Mouse (Mus musculus) forebrain, postnatal 0 days (tissue): ENCODE results near the gene Sept8. TPM values are rescaled to one million over a fixed set of nuclear protein-coding genes. Genes with fewer than 3 reads are reported as not detected.

Experiments
- ATAC-seq: fragments of 200-750 bp; cut with Nextera tagmentation; 2 replicates; pipeline ENCODE4 v1.8.0; 2017; ENCODE audit warnings: mild to moderate bottlenecking, moderate library complexity
- DNase-seq: peaks from one replicate; pipeline ENCODE4 v3.0.0-alpha.2; 2015
- H3K27ac ChIP-seq: fragments of 300-500 bp; sonication (generic); 2 replicates; pipeline ENCODE4 v1.5.1; 2014; ENCODE audit warnings: low read depth, mild to moderate bottlenecking, antibody characterized with exemption, low read length, moderate library complexity, mixed read lengths
- H3K27me3 ChIP-seq: fragments of 300-500 bp; sonication (generic); 2 replicates; pipeline ENCODE4 v1.6.1; 2014; ENCODE audit warnings: mild to moderate bottlenecking, low read length, mixed read lengths; ENCODE audit not compliant: insufficient read depth
- H3K36me3 ChIP-seq: fragments of 300-500 bp; sonication (generic); 2 replicates; pipeline ENCODE4 v1.6.1; 2014; ENCODE audit warnings: mild to moderate bottlenecking, moderate library complexity; ENCODE audit not compliant: insufficient read depth
- H3K4me1 ChIP-seq: fragments of 300-500 bp; sonication (generic); 2 replicates; pipeline ENCODE4 v1.6.1; 2014; ENCODE audit warnings: antibody characterized with exemption; ENCODE audit not compliant: insufficient read depth
- H3K4me2 ChIP-seq: fragments of 300-500 bp; sonication (generic); 2 replicates; pipeline ENCODE4 v1.6.1; 2014; ENCODE audit warnings: low read depth, mild to moderate bottlenecking, moderate library complexity
- H3K4me3 ChIP-seq: fragments of 300-500 bp; sonication (generic); 2 replicates; pipeline ENCODE4 v1.5.1; 2014; ENCODE audit warnings: low read depth, low read length, mixed read lengths
- H3K9ac ChIP-seq: fragments of 300-500 bp; sonication (generic); 2 replicates; pipeline ENCODE4 v1.6.1; 2014; ENCODE audit warnings: mild to moderate bottlenecking
- H3K9me3 ChIP-seq: fragments of 300-500 bp; sonication (generic); 2 replicates; pipeline ENCODE4 v1.6.1; 2016; ENCODE audit warnings: low read length
- CTCF ChIP-seq: sonication (generic); IDR thresholded peaks from 2 replicates; pipeline ENCODE4 v1.5.1; 2016; ENCODE audit warnings: antibody characterized with exemption, control low read depth, low read depth
- WGBS: fragments of 180-500 bp; shearing (Covaris S2); extraction: QIAGEN DNeasy Blood & Tissue Kit; methylation state at CpG from one replicate; pipeline ENCODE4 v1.1.7; 2014; 5-methylcytosine and 5-hydroxymethylcytosine counted together
- polyA plus RNA-seq: library from polyadenylated mRNA; unstranded; fragments of >200 nt; fragmentation: Nextera tagmentation; extraction: Ambion mirVana; gene quantifications from 2 replicates; pipeline ENCODE4 v1.2.1, GENCODE M21; 2015
- total RNA-seq: library from RNA; depleted of rRNA; stranded (reverse); fragments of >200 nt; gene quantifications from 2 replicates; pipeline ENCODE4 v1.2.3, GENCODE M21; 2014

Sept8 gene
- total and polyA plus RNA-seq, 2 experiments from 2014 or later, result 18.2 to 40.9 TPM

DNA sequence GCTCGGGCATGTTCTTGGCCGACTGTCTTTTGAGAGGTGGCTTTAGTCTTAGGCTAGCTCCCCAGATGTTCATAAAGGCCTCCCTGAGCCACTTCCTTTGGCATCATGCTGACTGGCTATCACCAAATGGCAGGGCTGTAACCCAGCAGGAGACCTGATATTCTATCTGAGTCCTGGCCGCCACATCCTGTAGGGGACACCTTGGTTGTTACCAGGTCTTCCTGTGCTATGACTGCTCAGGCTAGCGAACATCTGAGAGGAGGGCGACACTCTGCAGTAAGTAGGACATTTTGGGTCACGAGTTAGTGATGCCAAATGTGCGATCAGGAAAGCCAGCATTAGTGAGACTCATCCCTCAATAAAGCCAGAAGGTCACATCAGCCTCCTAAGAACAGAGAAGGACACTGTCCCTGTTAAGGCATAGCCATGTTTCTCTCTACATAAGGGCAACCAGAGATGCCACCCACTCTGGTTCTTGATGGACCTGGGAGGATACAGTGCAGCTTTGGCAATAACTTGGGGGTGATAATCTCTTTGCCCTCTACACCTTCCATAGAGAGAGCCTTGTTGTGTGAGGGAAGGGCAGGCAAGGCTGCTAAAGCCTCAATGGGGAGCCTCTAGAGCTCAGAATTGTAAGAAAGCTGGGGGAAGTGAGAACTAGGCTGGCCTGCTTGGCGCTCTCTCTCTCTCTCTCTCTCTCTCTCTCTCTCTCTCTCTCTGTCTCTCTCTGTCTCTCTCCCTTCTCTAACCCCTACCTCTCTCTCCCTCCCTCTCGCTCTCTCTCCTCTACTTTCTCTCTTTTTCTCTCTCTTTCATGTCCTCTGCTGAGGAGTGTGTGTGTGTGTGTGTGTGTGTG, 9.6 kb downstream of the Sept8 start:
- no peak overlapping the region for H3K4me2 ChIP-seq

DNA sequence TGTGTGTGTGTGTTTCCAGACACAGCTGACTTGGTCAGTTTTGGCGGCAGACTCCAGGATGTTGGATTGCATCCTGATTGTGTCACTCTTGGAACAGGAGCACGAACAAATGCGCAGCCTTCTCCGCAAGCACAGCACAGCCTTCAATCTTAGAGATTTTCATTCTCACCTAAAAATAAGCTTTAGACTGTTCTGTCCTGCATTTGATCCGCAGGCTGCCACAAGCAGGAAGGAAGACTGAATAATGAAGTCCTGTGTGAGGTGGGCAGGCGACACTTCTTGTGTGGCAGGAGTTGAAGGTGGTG, 10.1 kb downstream of the Sept8 start:
- DNase-seq (no peak), ATAC-seq (peak; percentile 38; the same call in 1 of the 2 replicates)
- Histone ChIP-seq H3K4me1 (peaks cover 5% of the 10 kb centered on the region), H3K36me3 (peaks cover 14% of the 10 kb centered on the region), H3K4me2 (no peak overlapping the region), H3K27me3 (no peaks in the 10 kb centered on the region), H3K4me3 (no peak overlapping the region), H3K27ac (peak overlapping the region; percentile 40; the same call in 1 of the 2 replicates), H3K9ac (no peak overlapping the region), H3K9me3 (no peaks in the 10 kb centered on the region)
- no peak for TF ChIP-seq CTCF
- WGBS, result 34% methylated on average over 6 of the region's 6 CpGs

More for the DNA sequence above, 9.6 kb downstream of the Sept8 start:
- Histone ChIP-seq H3K9me3 (no peaks in the 10 kb centered on the region), H3K4me3 (no peak overlapping the region), H3K36me3 (peaks cover 8% of the 10 kb centered on the region), H3K9ac (no peak overlapping the region), H3K4me1 (peaks cover 5% of the 10 kb centered on the region), H3K27ac (0 out of 2 replicates have a peak overlapping the region, but pooled peaks have one; percentile 11), H3K27me3 (no peaks in the 10 kb centered on the region)
- 83% methylated on average over 9 of the region's 9 CpGs for WGBS
- DNase-seq (no peak), ATAC-seq (0 out of 2 replicates have a peak, but pooled peaks have one; percentile 8)
- TF ChIP-seq CTCF, result no peak

DNA sequence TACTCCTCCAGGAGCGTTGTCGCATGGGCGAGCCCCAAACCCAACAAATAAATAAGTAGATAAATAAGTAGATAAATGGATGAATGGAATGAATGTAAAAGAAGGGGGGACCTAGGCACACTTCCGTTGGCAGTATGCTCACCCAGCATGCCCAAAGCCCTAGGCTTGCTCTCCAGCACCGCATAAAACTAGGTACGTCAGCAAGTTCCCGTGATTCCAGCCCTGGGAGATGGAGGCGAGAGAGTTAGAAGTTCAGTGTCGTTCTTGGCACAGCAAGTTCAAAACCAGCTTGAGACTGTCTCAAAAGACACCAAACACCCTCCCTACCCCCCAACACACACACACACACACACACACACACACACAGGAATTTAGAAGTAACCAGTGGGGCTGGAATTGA, 10.9 kb downstream of the Sept8 start:
- no peak overlapping the region for H3K9ac ChIP-seq
- H3K4me2 ChIP-seq, result no peak overlapping the region
- ATAC-seq (no peak), DNase-seq (no peak)
- H3K36me3 ChIP-seq, result peaks cover 22% of the 10 kb centered on the region
- H3K9me3 ChIP-seq, result no peaks in the 10 kb centered on the region
- H3K4me3 ChIP-seq, result no peak overlapping the region
- H3K4me1 ChIP-seq, result peaks cover 5% of the 10 kb centered on the region
- no peak overlapping the region for H3K27ac ChIP-seq
- TF ChIP-seq CTCF, result no peak
- H3K27me3 ChIP-seq, result no peaks in the 10 kb centered on the region
- 77% methylated on average over 9 of the region's 9 CpGs for WGBS

DNA sequence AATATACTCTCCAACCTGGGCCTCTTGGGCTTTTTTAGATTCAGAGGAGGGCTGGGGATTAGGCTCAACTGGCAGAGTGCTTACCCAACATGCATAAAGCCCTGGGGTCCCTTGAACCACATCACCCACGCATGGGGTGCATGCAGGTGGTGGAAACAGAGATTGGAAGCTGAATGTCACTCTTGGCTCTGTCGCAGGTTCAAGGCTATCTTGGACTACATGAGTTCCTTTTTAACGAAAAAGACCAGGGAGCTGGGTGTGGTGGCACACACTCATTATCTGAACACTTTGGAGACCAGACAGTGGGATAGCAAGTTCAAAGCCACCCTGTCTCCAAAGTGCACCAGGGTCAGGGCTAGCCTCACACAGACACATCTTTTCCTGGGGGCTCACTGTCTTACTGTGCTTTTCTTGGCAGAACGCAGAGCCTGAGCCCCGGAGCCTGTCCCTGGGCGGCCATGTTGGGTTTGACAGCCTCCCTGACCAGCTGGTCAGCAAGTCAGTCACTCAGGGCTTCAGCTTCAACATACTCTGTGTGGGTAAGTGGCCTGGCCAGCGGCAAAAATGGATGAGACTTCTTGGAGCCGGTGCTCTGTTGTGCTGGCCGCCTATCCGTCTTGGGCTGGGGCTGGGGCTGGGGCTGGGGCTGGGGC, 12.6 kb downstream of the Sept8 start:
- Histone ChIP-seq H3K9ac (no peak overlapping the region), H3K4me1 (peaks cover 5% of the 10 kb centered on the region), H3K4me2 (no peak overlapping the region), H3K9me3 (no peaks in the 10 kb centered on the region), H3K27me3 (no peaks in the 10 kb centered on the region), H3K27ac (no peak overlapping the region), H3K4me3 (no peak overlapping the region), H3K36me3 (peaks cover 39% of the 10 kb centered on the region)
- DNase-seq, result no peak
- WGBS, result 94% methylated on average over 10 of the region's 10 CpGs
- no peak for TF ChIP-seq CTCF
- ATAC-seq, result no peak

GRCm38 (mm10) chr11:53532231-53532620, 13.2 kb downstream of the Sept8 start:
- peaks cover 44% of the 10 kb centered on the region for H3K36me3 ChIP-seq
- no peak for ATAC-seq
- TF ChIP-seq CTCF, result no peak

DNA sequence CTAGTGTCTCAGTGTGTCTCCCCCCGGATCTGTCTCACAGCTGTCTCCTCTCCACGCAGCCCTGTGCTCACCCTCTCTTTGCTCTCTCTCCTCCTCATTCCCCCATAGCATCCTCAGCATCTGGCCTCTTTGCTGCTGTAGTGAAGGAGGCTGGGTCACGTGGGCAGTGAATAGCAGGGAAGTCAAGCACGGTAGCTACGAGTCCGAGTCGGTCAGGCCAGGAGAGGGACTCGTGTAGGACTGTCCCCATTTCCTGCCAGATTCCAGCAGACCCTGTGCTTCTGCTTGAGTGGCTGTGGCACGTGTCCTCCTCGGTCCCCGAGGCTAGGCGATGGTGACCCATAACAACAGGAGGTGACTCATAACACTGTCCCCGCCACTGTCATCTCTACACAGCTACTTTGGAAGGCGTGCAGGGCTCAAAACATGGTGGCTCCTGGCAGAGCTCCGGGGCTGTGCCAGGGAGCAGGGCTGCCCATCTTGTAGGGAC, 20.0 kb downstream of the Sept8 start:
- DNase-seq, result no peak
- TF ChIP-seq CTCF, result no peak
- Histone ChIP-seq H3K4me3 (no peak overlapping the region), H3K9me3 (no peaks in the 10 kb centered on the region), H3K9ac (no peak overlapping the region), H3K4me2 (no peak overlapping the region), H3K27ac (no peak overlapping the region), H3K4me1 (no peaks in the 10 kb centered on the region), H3K27me3 (no peaks in the 10 kb centered on the region), H3K36me3 (peaks cover 44% of the 10 kb centered on the region)
- ATAC-seq, result no peak; the same call in 1 of the 2 replicates
- WGBS, result 76% methylated on average over 15 of the region's 15 CpGs

More at GRCm38 (mm10) chr11:53532231-53532620, 13.2 kb downstream of the Sept8 start:
- no peak for DNase-seq
- Histone ChIP-seq H3K4me3 (no peak overlapping the region), H3K9me3 (no peaks in the 10 kb centered on the region), H3K27me3 (no peaks in the 10 kb centered on the region), H3K9ac (no peak overlapping the region), H3K4me2 (no peak overlapping the region), H3K27ac (no peak overlapping the region), H3K4me1 (peaks cover 5% of the 10 kb centered on the region)
- WGBS, result 96% methylated on average over 1 of the region's 1 CpGs

GRCm38 (mm10) chr11:53540394-53540793, 21.3 kb downstream of the Sept8 start:
- H3K9me3 ChIP-seq, result no peaks in the 10 kb centered on the region

More at GRCm38 (mm10) chr11:53540394-53540793, 21.3 kb downstream of the Sept8 start:
- ATAC-seq (no peak), DNase-seq (no peak)
- Histone ChIP-seq H3K27ac (no peak overlapping the region), H3K4me2 (no peak overlapping the region), H3K27me3 (no peaks in the 10 kb centered on the region), H3K4me1 (no peaks in the 10 kb centered on the region), H3K9ac (no peak overlapping the region), H3K36me3 (peaks cover 30% of the 10 kb centered on the region), H3K4me3 (no peak overlapping the region)
- TF ChIP-seq CTCF, result no peak
- WGBS, result 88% methylated on average over 3 of the region's 3 CpGs
